Mouse (Mus musculus): ENCODE results near the gene Rbbp8nl. TPM values are rescaled to one million over a fixed set of nuclear protein-coding genes. Genes with fewer than 3 reads are reported as not detected.
A peak's percentile ranks its signal among the peaks of the same experiment; 100 is the strongest.

Rbbp8nl gene
- polyA plus RNA-seq, 1 experiment from 2014 or later, result not detected

DNA sequence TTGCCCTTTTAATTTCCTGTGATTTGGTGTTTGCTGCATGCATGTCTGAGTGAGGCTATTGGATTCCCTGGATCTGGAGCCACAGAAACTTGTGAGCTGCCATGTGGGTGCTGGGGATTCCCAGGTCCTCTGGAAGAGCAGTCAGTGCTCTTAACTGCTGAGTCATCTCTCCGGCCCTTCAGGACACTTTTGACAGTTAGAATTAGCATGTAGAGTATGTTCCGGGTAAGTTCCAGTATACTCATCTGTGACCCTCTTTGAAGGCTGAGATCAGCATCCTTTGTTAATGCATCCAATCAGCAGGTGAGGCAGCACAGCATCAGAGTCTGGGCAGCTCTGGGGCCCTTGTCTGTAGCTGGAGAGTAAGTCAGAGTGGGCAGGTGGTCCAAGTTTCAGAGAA lies 10.6 kb upstream of the Rbbp8nl start:
- Histone ChIP-seq H3K27me3 (ENCODE audit: control insufficient read depth, insufficient read depth, low read depth, low read length) (no peaks in the 10 kb centered on the region), H3K4me3 (ENCODE audit: low read depth, low read length) (no peak overlapping the region), H3K4me1 (ENCODE audit: control insufficient read depth, low read depth, low read length) (no peaks in the 10 kb centered on the region), H3K27ac (ENCODE audit: low read length) (no peak overlapping the region), H3K9me3 (replicated peaks; ENCODE audit: control insufficient read depth, low read length) (no peaks in the 10 kb centered on the region), H3K4me2 (ENCODE audit: low read depth, low read length) (no peak overlapping the region), H3K9ac (ENCODE audit: low read depth, low read length) (no peak overlapping the region), H3K36me3 (ENCODE audit: control insufficient read depth, insufficient read depth) (no peaks in the 10 kb centered on the region)
- ATAC-seq (ENCODE audit: low read depth), result no peak
- 32% methylated on average over 2 of the region's 2 CpGs for WGBS (ENCODE audit: insufficient replicate concordance)

DNA sequence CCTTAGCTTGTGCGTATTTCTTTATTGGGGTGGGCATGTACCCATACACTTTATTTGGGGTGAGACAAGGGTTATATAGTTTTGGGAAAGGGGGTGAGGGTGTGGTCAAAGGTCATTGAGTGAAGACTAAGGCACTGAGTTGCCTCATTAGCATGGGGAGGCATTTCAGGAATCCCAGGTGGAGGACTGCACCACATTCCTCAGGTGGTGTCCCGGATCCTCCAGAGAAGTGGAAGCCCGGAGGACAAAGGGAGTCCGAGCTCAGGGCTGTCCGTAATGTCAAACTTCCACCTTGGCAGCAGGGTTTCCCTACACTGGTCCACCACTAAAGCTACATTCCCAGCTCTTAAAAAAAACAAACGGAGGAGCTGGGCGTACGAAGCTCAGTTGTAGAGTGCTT lies 3.2 kb upstream of the Rbbp8nl start:
- Histone ChIP-seq H3K4me2 (ENCODE audit: low read depth, low read length) (no peak overlapping the region), H3K4me1 (ENCODE audit: control insufficient read depth, low read depth, low read length) (no peaks in the 10 kb centered on the region), H3K9me3 (replicated peaks; ENCODE audit: control insufficient read depth, low read length) (no peaks in the 10 kb centered on the region), H3K36me3 (ENCODE audit: control insufficient read depth, insufficient read depth) (no peaks in the 10 kb centered on the region), H3K4me3 (ENCODE audit: low read depth, low read length) (no peak overlapping the region), H3K27ac (ENCODE audit: low read length) (no peak overlapping the region), H3K27me3 (ENCODE audit: control insufficient read depth, insufficient read depth, low read depth, low read length) (no peaks in the 10 kb centered on the region), H3K9ac (ENCODE audit: low read depth, low read length) (no peak overlapping the region)
- no peak for ATAC-seq (ENCODE audit: low read depth)
- WGBS (ENCODE audit: insufficient replicate concordance), result 65% methylated on average over 8 of the region's 8 CpGs

DNA sequence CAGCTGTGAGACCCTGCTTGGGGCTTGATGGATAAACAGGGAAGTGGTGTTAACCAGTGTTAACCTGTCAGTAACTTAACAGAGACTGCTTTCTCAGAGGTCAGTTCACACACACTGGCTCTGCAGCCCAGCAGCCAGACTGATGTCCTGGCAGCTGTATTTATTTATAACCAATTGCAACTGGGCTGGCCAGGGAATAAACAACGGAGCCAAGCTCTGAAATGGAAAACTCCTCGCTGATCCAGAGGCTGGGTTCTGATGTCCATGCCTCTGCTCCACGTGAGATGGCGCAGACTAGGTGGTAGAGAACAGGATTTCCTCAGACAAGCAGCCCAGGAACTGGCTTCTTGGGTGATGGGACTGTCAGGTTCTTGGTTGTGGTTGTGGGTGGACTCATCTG lies 2.3 kb upstream of the Rbbp8nl start:
- ATAC-seq (ENCODE audit: low read depth), result no peak
- WGBS (ENCODE audit: insufficient replicate concordance), result 39% methylated on average over 4 of the region's 4 CpGs
- Histone ChIP-seq H3K27me3 (ENCODE audit: control insufficient read depth, insufficient read depth, low read depth, low read length) (no peaks in the 10 kb centered on the region), H3K4me2 (ENCODE audit: low read depth, low read length) (no peak overlapping the region), H3K4me1 (ENCODE audit: control insufficient read depth, low read depth, low read length) (no peaks in the 10 kb centered on the region), H3K9me3 (replicated peaks; ENCODE audit: control insufficient read depth, low read length) (no peaks in the 10 kb centered on the region), H3K36me3 (ENCODE audit: control insufficient read depth, insufficient read depth) (no peaks in the 10 kb centered on the region), H3K4me3 (ENCODE audit: low read depth, low read length) (no peak overlapping the region), H3K9ac (ENCODE audit: low read depth, low read length) (no peak overlapping the region), H3K27ac (ENCODE audit: low read length) (no peak overlapping the region)

DNA sequence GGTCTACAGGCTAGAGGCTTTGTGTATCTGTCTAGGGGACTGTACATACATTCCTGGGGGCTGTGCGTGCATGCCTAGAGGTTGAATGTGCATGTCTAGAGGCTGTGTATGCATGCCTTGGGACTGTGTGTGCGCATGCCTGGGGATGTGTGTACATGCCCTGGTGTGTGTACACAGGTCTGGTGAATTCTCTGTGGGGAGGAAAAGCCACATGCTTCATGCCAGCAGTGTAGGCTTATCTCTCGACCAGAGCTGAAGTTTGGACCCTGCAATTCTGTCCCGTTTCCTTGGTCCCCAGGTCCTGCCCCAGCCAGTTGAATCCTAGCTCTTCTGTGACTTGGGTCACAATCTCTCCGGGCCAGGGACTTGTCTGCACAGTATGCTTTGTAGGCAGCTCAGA lies 1.9 kb upstream of the Rbbp8nl start:
- no peak overlapping the region for H3K4me3 ChIP-seq (ENCODE audit: low read depth, low read length)

DNA sequence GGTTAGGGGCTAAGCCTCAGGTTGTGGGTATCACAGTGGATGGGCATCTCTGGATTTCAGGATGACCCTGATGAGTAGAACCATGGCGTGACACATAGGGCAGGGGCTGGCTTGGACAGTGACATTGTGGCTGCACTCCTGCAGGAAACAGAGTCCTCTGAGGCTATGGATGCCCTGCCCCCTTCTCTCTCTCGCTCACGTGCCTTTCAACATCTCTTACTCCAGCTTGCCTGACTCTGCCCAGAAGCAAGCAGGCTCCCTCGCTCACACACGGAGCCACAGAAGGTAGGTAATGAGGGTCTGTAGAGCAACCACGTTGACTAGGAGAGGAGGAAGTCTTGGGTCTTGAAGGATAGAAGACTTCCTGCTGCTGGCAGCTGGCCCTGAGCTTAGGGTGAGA lies 824 bp upstream of the Rbbp8nl start:
- 18% methylated on average over 6 of the region's 6 CpGs for WGBS (ENCODE audit: insufficient replicate concordance)
- H3K9ac ChIP-seq (ENCODE audit: low read depth, low read length), result no peak overlapping the region
- H3K4me2 ChIP-seq (ENCODE audit: low read depth, low read length), result no peak overlapping the region

More for the DNA sequence above, 1.9 kb upstream of the Rbbp8nl start:
- 38% methylated on average over 5 of the region's 5 CpGs for WGBS (ENCODE audit: insufficient replicate concordance)
- Histone ChIP-seq H3K9me3 (replicated peaks; ENCODE audit: control insufficient read depth, low read length) (no peaks in the 10 kb centered on the region), H3K4me1 (ENCODE audit: control insufficient read depth, low read depth, low read length) (no peaks in the 10 kb centered on the region), H3K4me2 (ENCODE audit: low read depth, low read length) (no peak overlapping the region), H3K27ac (ENCODE audit: low read length) (no peak overlapping the region), H3K36me3 (ENCODE audit: control insufficient read depth, insufficient read depth) (no peaks in the 10 kb centered on the region), H3K27me3 (ENCODE audit: control insufficient read depth, insufficient read depth, low read depth, low read length) (no peaks in the 10 kb centered on the region), H3K9ac (ENCODE audit: low read depth, low read length) (no peak overlapping the region)
- ATAC-seq (ENCODE audit: low read depth), result peak; percentile 51; the same call in 1 of the 2 replicates

DNA sequence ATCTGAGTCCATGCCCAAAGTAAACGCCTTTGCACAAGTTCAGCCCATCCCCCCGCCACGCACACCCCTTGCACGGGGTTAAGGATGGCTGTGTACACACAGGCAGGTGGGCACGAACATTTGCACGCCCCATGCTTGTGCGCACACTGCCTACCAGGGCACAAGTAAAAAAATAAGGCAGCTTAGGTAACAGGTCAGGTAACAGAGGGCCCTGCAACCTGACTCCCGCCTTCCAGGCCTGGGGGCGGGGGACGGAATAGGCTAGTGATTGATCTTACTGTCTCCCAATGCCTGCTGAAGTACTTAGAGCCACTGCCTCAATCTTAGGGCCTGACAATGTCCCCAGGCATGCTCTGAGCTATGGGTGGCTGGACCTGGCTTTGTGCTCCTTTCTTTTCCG lies 713 bp downstream of the Rbbp8nl start:
- Histone ChIP-seq H3K4me2 (ENCODE audit: low read depth, low read length) (no peak overlapping the region), H3K9ac (ENCODE audit: low read depth, low read length) (no peak overlapping the region), H3K27ac (ENCODE audit: low read length) (no peak overlapping the region), H3K36me3 (ENCODE audit: control insufficient read depth, insufficient read depth) (no peaks in the 10 kb centered on the region), H3K4me1 (ENCODE audit: control insufficient read depth, low read depth, low read length) (no peaks in the 10 kb centered on the region), H3K27me3 (ENCODE audit: control insufficient read depth, insufficient read depth, low read depth, low read length) (no peaks in the 10 kb centered on the region), H3K9me3 (replicated peaks; ENCODE audit: control insufficient read depth, low read length) (no peaks in the 10 kb centered on the region), H3K4me3 (ENCODE audit: low read depth, low read length) (no peak overlapping the region)
- no peak for ATAC-seq (ENCODE audit: low read depth)
- 58% methylated on average over 11 of the region's 11 CpGs for WGBS (ENCODE audit: insufficient replicate concordance)

More for the DNA sequence above, 824 bp upstream of the Rbbp8nl start:
- ATAC-seq (ENCODE audit: low read depth), result no peak
- Histone ChIP-seq H3K4me3 (ENCODE audit: low read depth, low read length) (no peak overlapping the region), H3K27me3 (ENCODE audit: control insufficient read depth, insufficient read depth, low read depth, low read length) (no peaks in the 10 kb centered on the region), H3K4me1 (ENCODE audit: control insufficient read depth, low read depth, low read length) (no peaks in the 10 kb centered on the region), H3K9me3 (replicated peaks; ENCODE audit: control insufficient read depth, low read length) (no peaks in the 10 kb centered on the region), H3K36me3 (ENCODE audit: control insufficient read depth, insufficient read depth) (no peaks in the 10 kb centered on the region), H3K27ac (ENCODE audit: low read length) (no peak overlapping the region)

DNA sequence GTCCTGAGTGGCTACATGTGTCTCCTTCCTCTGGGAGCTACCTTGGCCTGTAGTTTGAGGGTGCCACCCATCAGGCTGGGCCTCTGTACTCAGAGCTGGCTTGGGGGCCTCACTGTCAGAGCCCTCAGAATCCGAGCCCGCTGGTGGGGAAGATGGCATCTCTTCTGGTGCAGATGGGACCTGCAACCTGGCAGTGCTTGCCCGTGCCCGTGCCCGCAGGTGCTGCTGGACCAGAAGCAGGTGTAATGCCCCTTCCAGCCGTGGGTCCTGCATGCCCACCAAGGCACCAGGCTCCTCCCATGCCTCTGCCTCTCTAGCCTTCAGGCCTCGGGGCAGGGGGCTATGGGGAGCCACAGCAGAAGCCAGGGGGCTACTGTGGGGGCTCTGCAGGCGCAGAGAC lies 10.4 kb downstream of the Rbbp8nl start:
- Histone ChIP-seq H3K27ac (ENCODE audit: low read length) (no peak overlapping the region), H3K4me3 (ENCODE audit: low read depth, low read length) (no peak overlapping the region), H3K4me2 (ENCODE audit: low read depth, low read length) (no peak overlapping the region), H3K4me1 (ENCODE audit: control insufficient read depth, low read depth, low read length) (peaks cover 17% of the 10 kb centered on the region), H3K9ac (ENCODE audit: low read depth, low read length) (no peak overlapping the region), H3K36me3 (ENCODE audit: control insufficient read depth, insufficient read depth) (no peaks in the 10 kb centered on the region), H3K9me3 (replicated peaks; ENCODE audit: control insufficient read depth, low read length) (no peaks in the 10 kb centered on the region), H3K27me3 (ENCODE audit: control insufficient read depth, insufficient read depth, low read depth, low read length) (no peaks in the 10 kb centered on the region)
- 58% methylated on average over 8 of the region's 8 CpGs for WGBS (ENCODE audit: insufficient replicate concordance)
- no peak for ATAC-seq (ENCODE audit: low read depth)

DNA sequence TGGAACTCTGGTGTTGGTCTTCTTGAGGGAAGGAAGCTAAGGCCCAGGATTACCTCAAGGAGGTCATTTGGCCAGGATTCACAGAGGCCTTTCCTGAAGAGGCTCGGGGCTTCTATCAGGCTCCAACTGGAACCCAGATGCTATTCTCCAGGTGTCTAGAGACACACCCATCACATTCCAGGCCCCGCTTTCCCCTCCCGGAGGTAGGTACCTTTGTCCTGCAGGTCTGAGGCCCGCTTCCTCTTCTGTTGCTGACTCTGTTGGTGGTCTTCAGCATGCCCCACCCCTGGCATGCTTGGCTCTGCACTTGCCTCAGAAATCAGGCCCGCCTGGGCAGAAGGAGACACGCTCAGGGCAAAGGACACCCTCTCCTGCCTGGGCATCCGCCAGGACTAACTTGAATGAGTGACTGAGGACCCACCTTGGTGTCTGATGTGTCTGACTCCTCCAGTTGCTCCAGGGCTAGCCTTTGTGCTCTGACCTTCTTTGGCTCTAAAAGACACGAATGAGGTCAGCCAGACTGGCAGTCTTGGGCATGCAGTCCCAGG lies 11.8 kb downstream of the Rbbp8nl start:
- no peak overlapping the region for H3K4me3 ChIP-seq (ENCODE audit: low read depth, low read length)
- 60% methylated on average over 8 of the region's 8 CpGs for WGBS (ENCODE audit: insufficient replicate concordance)
- H3K4me2 ChIP-seq (ENCODE audit: low read depth, low read length), result no peak overlapping the region
- no peak overlapping the region for H3K27ac ChIP-seq (ENCODE audit: low read length)
- H3K27me3 ChIP-seq (ENCODE audit: control insufficient read depth, insufficient read depth, low read depth, low read length), result no peaks in the 10 kb centered on the region
- ATAC-seq (ENCODE audit: low read depth), result no peak
- H3K9me3 ChIP-seq (replicated peaks; ENCODE audit: control insufficient read depth, low read length), result no peaks in the 10 kb centered on the region
- no peaks in the 10 kb centered on the region for H3K36me3 ChIP-seq (ENCODE audit: control insufficient read depth, insufficient read depth)
- peaks cover 22% of the 10 kb centered on the region for H3K4me1 ChIP-seq (ENCODE audit: control insufficient read depth, low read depth, low read length)
- no peak overlapping the region for H3K9ac ChIP-seq (ENCODE audit: low read depth, low read length)

DNA sequence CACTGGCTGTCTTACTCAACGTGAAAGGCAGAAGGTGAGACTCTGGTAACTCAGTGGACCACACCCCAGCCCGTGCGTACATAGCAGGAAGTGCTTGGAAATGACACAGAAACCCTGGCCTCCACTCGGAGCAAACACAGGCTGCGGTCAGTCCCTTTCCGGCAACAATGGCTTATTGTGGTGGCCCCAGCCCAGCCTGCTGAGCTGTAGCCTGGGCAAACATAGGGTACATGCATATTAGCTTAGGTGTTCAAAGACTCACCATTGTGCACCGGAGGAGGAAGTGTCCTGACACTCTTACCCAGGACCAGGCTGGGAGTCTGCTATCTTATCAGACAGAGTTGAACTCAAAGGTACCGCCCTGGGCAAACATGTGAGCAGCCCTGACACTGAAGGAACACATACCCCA lies 12.8 kb downstream of the Rbbp8nl start:
- H3K36me3 ChIP-seq (ENCODE audit: control insufficient read depth, insufficient read depth), result no peaks in the 10 kb centered on the region
- H3K27ac ChIP-seq (ENCODE audit: low read length), result no peak overlapping the region
- peak overlapping the region; percentile 38 for H3K4me2 ChIP-seq (ENCODE audit: low read depth, low read length)
- H3K9me3 ChIP-seq (replicated peaks; ENCODE audit: control insufficient read depth, low read length), result no peaks in the 10 kb centered on the region
- H3K9ac ChIP-seq (ENCODE audit: low read depth, low read length), result no peak overlapping the region
- peaks cover 32% of the 10 kb centered on the region for H3K4me1 ChIP-seq (ENCODE audit: control insufficient read depth, low read depth, low read length)
- peak overlapping the region; percentile 9; the same call in 1 of the 2 replicates for H3K4me3 ChIP-seq (ENCODE audit: low read depth, low read length)
- H3K27me3 ChIP-seq (ENCODE audit: control insufficient read depth, insufficient read depth, low read depth, low read length), result no peaks in the 10 kb centered on the region
- ATAC-seq (ENCODE audit: low read depth), result no peak
- WGBS (ENCODE audit: insufficient replicate concordance), result 2% methylated on average over 8 of the region's 8 CpGs

All from liver, embryonic 16.5 days (tissue).